Mouse (Mus musculus) liver, embryonic 15.5 days (tissue): ENCODE results near the gene Fam25c. TPM values are rescaled to one million over a fixed set of nuclear protein-coding genes. Genes with fewer than 3 reads are reported as not detected.

Source experiments
- ATAC-seq: fragments of 200-750 bp; cut with Nextera tagmentation; 2 replicates; pipeline ENCODE4 v1.8.0; 2017; ENCODE audit warnings: moderate number of reproducible peaks, mild to moderate bottlenecking, moderate library complexity; ENCODE audit not compliant: insufficient read depth
- H3K27ac ChIP-seq: fragments of 300-500 bp; sonication (generic); replicated peaks from 2 replicates; pipeline ENCODE4 v1.5.1; 2015; ENCODE audit warnings: mild to moderate bottlenecking, inconsistent platforms
- H3K27me3 ChIP-seq: fragments of 300-500 bp; sonication (generic); 2 replicates; pipeline ENCODE4 v1.6.1; 2015; ENCODE audit warnings: mild to moderate bottlenecking, inconsistent platforms
- H3K36me3 ChIP-seq: fragments of 300-500 bp; sonication (generic); replicated peaks from 2 replicates; pipeline ENCODE4 v1.6.1; 2015; ENCODE audit warnings: moderate library complexity, mild to moderate bottlenecking, inconsistent platforms
- H3K4me1 ChIP-seq: fragments of 300-500 bp; sonication (generic); replicated peaks from 2 replicates; pipeline ENCODE4 v1.6.1; 2015; ENCODE audit warnings: inconsistent platforms
- H3K4me2 ChIP-seq: fragments of 300-500 bp; sonication (generic); 2 replicates; pipeline ENCODE4 v1.6.1; 2015; ENCODE audit warnings: moderate library complexity, mild to moderate bottlenecking, inconsistent platforms
- H3K4me3 ChIP-seq: fragments of 300-500 bp; sonication (generic); replicated peaks from 2 replicates; pipeline ENCODE4 v1.5.1; 2015; ENCODE audit warnings: mild to moderate bottlenecking, inconsistent platforms
- H3K9ac ChIP-seq: fragments of 300-500 bp; sonication (generic); 2 replicates; pipeline ENCODE4 v1.6.1; 2015; ENCODE audit warnings: moderate library complexity, mild to moderate bottlenecking, inconsistent platforms
- H3K9me3 ChIP-seq: fragments of 300-500 bp; sonication (generic); replicated peaks from 2 replicates; pipeline ENCODE4 v1.6.1; 2016; ENCODE audit warnings: inconsistent platforms
- WGBS: fragments of 180-500 bp; shearing (Covaris S2); methylation state at CpG from one replicate; pipeline ENCODE4 v1.1.7; 2015; ENCODE audit warnings: mixed read lengths; ENCODE audit not compliant: insufficient replicate concordance; 5-methylcytosine and 5-hydroxymethylcytosine counted together
- polyA plus RNA-seq: library from polyadenylated mRNA; unstranded; fragments of >200 nt; fragmentation: Nextera tagmentation; extraction: Ambion mirVana; gene quantifications from 2 replicates; pipeline ENCODE4 v1.2.1, GENCODE M21; 2015

The Fam25c gene
- polyA plus RNA-seq, 1 experiment from 2014 or later, result 0.25 TPM

GRCm38 (mm10) chr14:34311021-34311631 lies 44.1 kb downstream of the Fam25c start:
- no peak for ATAC-seq
- no peaks in the 10 kb centered on the region for H3K9me3 ChIP-seq
- no peaks in the 10 kb centered on the region for H3K36me3 ChIP-seq
- H3K4me1 ChIP-seq, result peaks cover 25% of the 10 kb centered on the region
- H3K4me2 ChIP-seq, result peak overlapping the region; percentile 98
- H3K27me3 ChIP-seq, result 0 out of 2 replicates have a peak, but pooled peaks cover 8% of the 10 kb centered on the region
- under 1% methylated on average over 45 of the region's 47 CpGs for WGBS
- peak overlapping the region; percentile 82 for H3K27ac ChIP-seq
- peak overlapping the region; percentile 79 for H3K4me3 ChIP-seq
- H3K9ac ChIP-seq, result peak overlapping the region; percentile 82

- Histone ChIP-seq H3K27me3 (0 out of 2 replicates have a peak, but pooled peaks cover 8% of the 10 kb centered on the region), H3K27ac (peak within 1 kb of the TSS; percentile 82), H3K36me3 (no peaks in the 10 kb centered on the region), H3K4me1 (peaks cover 26% of the 10 kb centered on the region), H3K4me2 (peak within 1 kb of the TSS; percentile 98), H3K9ac (peak within 1 kb of the TSS; percentile 82), H3K4me3 (peak within 1 kb of the TSS; percentile 79), H3K9me3 (no peaks in the 10 kb centered on the region)
- under 1% methylated on average over 100 of the region's 100 CpGs for WGBS
- ATAC-seq, result peak; percentile 92
Measured at GRCm38 (mm10) chr14:34310234-34310965, 44.8 kb downstream of the Fam25c start, which contains the start of the genes Shld2 and Glud1. Shld2 (minus strand) TSS chr14:34310493. Glud1 (plus strand) TSS chr14:34310727.

GRCm38 (mm10) chr14:34309907-34310233 lies 45.4 kb downstream of the Fam25c start:
- 4% methylated on average over 5 of the region's 5 CpGs for WGBS
- Histone ChIP-seq H3K27me3 (0 out of 2 replicates have a peak, but pooled peaks cover 8% of the 10 kb centered on the region), H3K9me3 (no peaks in the 10 kb centered on the region), H3K9ac (peak overlapping the region; percentile 68), H3K4me1 (peaks cover 26% of the 10 kb centered on the region), H3K36me3 (no peaks in the 10 kb centered on the region), H3K4me3 (peak overlapping the region; percentile 79), H3K4me2 (peak overlapping the region; percentile 98), H3K27ac (peak overlapping the region; percentile 82)
- no peak for ATAC-seq

GRCm38 (mm10) chr14:34309266-34309665 lies 46.0 kb downstream of the Fam25c start:
- no peak for ATAC-seq
- Histone ChIP-seq H3K27me3 (0 out of 2 replicates have a peak, but pooled peaks cover 8% of the 10 kb centered on the region), H3K4me1 (peaks cover 26% of the 10 kb centered on the region), H3K9me3 (no peaks in the 10 kb centered on the region), H3K9ac (no peak overlapping the region), H3K27ac (no peak overlapping the region), H3K36me3 (no peaks in the 10 kb centered on the region), H3K4me3 (0 out of 2 replicates have a peak overlapping the region, but pooled peaks have one; percentile 79), H3K4me2 (peak overlapping the region; percentile 98)
- 62% methylated on average over 4 of the region's 4 CpGs for WGBS

GRCm38 (mm10) chr14:34303265-34303680 lies 52.0 kb downstream of the Fam25c start:
- Histone ChIP-seq H3K4me2 (no peak overlapping the region), H3K27me3 (no peaks in the 10 kb centered on the region), H3K27ac (no peak overlapping the region), H3K36me3 (no peaks in the 10 kb centered on the region), H3K9me3 (no peaks in the 10 kb centered on the region), H3K9ac (no peak overlapping the region), H3K4me1 (peaks cover 13% of the 10 kb centered on the region), H3K4me3 (no peak overlapping the region)
- ATAC-seq, result no peak
- 33% methylated on average over 5 of the region's 5 CpGs for WGBS

- H3K4me1 ChIP-seq, result peaks cover 14% of the 10 kb centered on the region
- H3K36me3 ChIP-seq, result no peaks in the 10 kb centered on the region
- H3K27me3 ChIP-seq, result no peaks in the 10 kb centered on the region
- no peak overlapping the region for H3K4me3 ChIP-seq
- H3K9me3 ChIP-seq, result no peaks in the 10 kb centered on the region
- H3K4me2 ChIP-seq, result no peak overlapping the region
- WGBS, result 64% methylated on average over 5 of the region's 5 CpGs
- ATAC-seq, result no peak
- H3K9ac ChIP-seq, result no peak overlapping the region
- no peak overlapping the region for H3K27ac ChIP-seq
Measured at GRCm38 (mm10) chr14:34302681-34303242, 52.5 kb downstream of the Fam25c start.

Other genes starting within 250 kb of the Fam25c start
- 0.02 TPM in 1 of 2 replicates, not detected in the other for gene Npy4r, start 202.9 kb downstream of the Fam25c start, polyA plus RNA-seq
- gene Gprin2, start 153.8 kb downstream of the Fam25c start, polyA plus RNA-seq, result 0.05 and 0.08 TPM in 2 replicates
- gene Syt15, start 135.8 kb downstream of the Fam25c start, polyA plus RNA-seq, result 0.43 and 0.44 TPM in 2 replicates
- gene Shld2, start 44.9 kb downstream of the Fam25c start, polyA plus RNA-seq, result 7.1 and 8.4 TPM in 2 replicates
- 142 and 159 TPM in 2 replicates for gene Glud1, start 44.7 kb downstream of the Fam25c start, polyA plus RNA-seq
- gene Sncg, start 19.4 kb upstream of the Fam25c start, polyA plus RNA-seq, result 0.21 and 0.41 TPM in 2 replicates
- 2.6 and 2.8 TPM in 2 replicates for gene Mmrn2, start 20.0 kb upstream of the Fam25c start, polyA plus RNA-seq
- gene Bmpr1a, start 147.9 kb upstream of the Fam25c start, polyA plus RNA-seq, result 4.0 and 5.3 TPM in 2 replicates
- gene 9230112D13Rik, start 167.4 kb upstream of the Fam25c start, polyA plus RNA-seq, result not detected in 2 replicates
- 3.2 and 4.2 TPM in 2 replicates for gene Ldb3, start 233.2 kb upstream of the Fam25c start, polyA plus RNA-seq
- not detected in 2 replicates for gene Opn4, start 244.7 kb upstream of the Fam25c start, polyA plus RNA-seq